Mouse (Mus musculus): Measurements from ENCODE around the gene Ccdc141. TPM values are rescaled to one million over a fixed set of nuclear protein-coding genes. Genes with fewer than 3 reads are reported as not detected.

The Ccdc141 gene
- 8.4 and 15.0 TPM in 2 replicates for polyA plus RNA-seq (2014; fragmentation: Nextera tagmentation; extraction: Ambion mirVana)

GRCm38 (mm10) chr2:77170633-77171105 lies at the start of gene Ccdc141:
TSS of gene Ccdc141 (minus strand) at chr2:77170636.
- H3K4me1 ChIP-seq (ENCODE audit: insufficient read depth), result peaks cover 11% of the 10 kb centered on the region; the same call in 1 of the 2 replicates
- peak within 1 kb of the TSS; percentile 63 for H3K9ac ChIP-seq
- no peak for DNase-seq
- TF ChIP-seq CTCF (IDR thresholded peaks at IDR 0.05; ENCODE audit: low read depth), result no peak
- no peaks in the 10 kb centered on the region for H3K9me3 ChIP-seq (ENCODE audit: low read depth, low read length)
- 8% methylated on average over 5 of the region's 6 CpGs for WGBS
- H3K27me3 ChIP-seq (ENCODE audit: insufficient read depth, low read length), result no peaks in the 10 kb centered on the region
- peak within 1 kb of the TSS; percentile 85 for H3K27ac ChIP-seq (ENCODE audit: low read depth)
- H3K36me3 ChIP-seq (ENCODE audit: insufficient read depth), result no peaks in the 10 kb centered on the region
- no peak for ATAC-seq (ENCODE audit: insufficient read depth)
- H3K4me3 ChIP-seq (ENCODE audit: low read depth, low read length), result peak within 1 kb of the TSS; percentile 47
- H3K4me2 ChIP-seq, result peak within 1 kb of the TSS; percentile 88

- Histone ChIP-seq H3K36me3 (ENCODE audit: insufficient read depth) (peaks cover 31% of the 10 kb centered on the region), H3K9me3 (ENCODE audit: low read depth, low read length) (no peaks in the 10 kb centered on the region)
These were observed 42.4 kb upstream of the Ccdc141 start for GRCm38 (mm10) chr2:77212885-77213284.

GRCm38 (mm10) chr2:77206951-77207350 lies 36.5 kb upstream of the Ccdc141 start:
- no peak overlapping the region for H3K4me2 ChIP-seq
- TF ChIP-seq CTCF (IDR thresholded peaks at IDR 0.05; ENCODE audit: low read depth), result no peak
- peaks cover 31% of the 10 kb centered on the region for H3K36me3 ChIP-seq (ENCODE audit: insufficient read depth)
- DNase-seq, result no peak
- whole genome bisulfite sequencing, result 87% methylated on average over 3 of the region's 3 CpGs
- no peaks in the 10 kb centered on the region for H3K9me3 ChIP-seq (ENCODE audit: low read depth, low read length)
- H3K27me3 ChIP-seq (ENCODE audit: insufficient read depth, low read length), result no peaks in the 10 kb centered on the region
- H3K27ac ChIP-seq (ENCODE audit: low read depth), result no peak overlapping the region
- no peak overlapping the region for H3K9ac ChIP-seq
- no peak for ATAC-seq (ENCODE audit: insufficient read depth)
- H3K4me1 ChIP-seq (ENCODE audit: insufficient read depth), result no peaks in the 10 kb centered on the region
- no peak overlapping the region for H3K4me3 ChIP-seq (ENCODE audit: low read depth, low read length)

More at GRCm38 (mm10) chr2:77212885-77213284, 42.4 kb upstream of the Ccdc141 start:
- Histone ChIP-seq H3K27ac (ENCODE audit: low read depth) (no peak overlapping the region), H3K9ac (no peak overlapping the region), H3K4me3 (ENCODE audit: low read depth, low read length) (no peak overlapping the region), H3K4me1 (ENCODE audit: insufficient read depth) (no peaks in the 10 kb centered on the region), H3K4me2 (no peak overlapping the region), H3K27me3 (ENCODE audit: insufficient read depth, low read length) (no peaks in the 10 kb centered on the region)
- no peak for TF ChIP-seq CTCF (IDR thresholded peaks at IDR 0.05; ENCODE audit: low read depth)
- DNase-seq (no peak), ATAC-seq (ENCODE audit: insufficient read depth) (no peak)
- WGBS, result 71% methylated on average over 5 of the region's 5 CpGs

GRCm38 (mm10) chr2:77203916-77204315 lies 33.5 kb upstream of the Ccdc141 start:
- no peak overlapping the region for H3K4me2 ChIP-seq
- ATAC-seq (ENCODE audit: insufficient read depth) (no peak), DNase-seq (peak; percentile 80)
- H3K36me3 ChIP-seq (ENCODE audit: insufficient read depth), result peaks cover 21% of the 10 kb centered on the region
- peak; percentile 57 for TF ChIP-seq CTCF (IDR thresholded peaks at IDR 0.05; ENCODE audit: low read depth)
- 43% methylated on average over 2 of the region's 2 CpGs for WGBS
- no peaks in the 10 kb centered on the region for H3K27me3 ChIP-seq (ENCODE audit: insufficient read depth, low read length)
- no peaks in the 10 kb centered on the region for H3K9me3 ChIP-seq (ENCODE audit: low read depth, low read length)
- no peaks in the 10 kb centered on the region for H3K4me1 ChIP-seq (ENCODE audit: insufficient read depth)
- no peak overlapping the region for H3K9ac ChIP-seq
- no peak overlapping the region for H3K27ac ChIP-seq (ENCODE audit: low read depth)
- no peak overlapping the region for H3K4me3 ChIP-seq (ENCODE audit: low read depth, low read length)

- Histone ChIP-seq H3K27me3 (ENCODE audit: insufficient read depth, low read length) (no peaks in the 10 kb centered on the region), H3K27ac (ENCODE audit: low read depth) (no peak overlapping the region), H3K4me2 (no peak overlapping the region), H3K36me3 (ENCODE audit: insufficient read depth) (peaks cover 22% of the 10 kb centered on the region), H3K9me3 (ENCODE audit: low read depth, low read length) (no peaks in the 10 kb centered on the region), H3K9ac (no peak overlapping the region), H3K4me3 (ENCODE audit: low read depth, low read length) (no peak overlapping the region), H3K4me1 (ENCODE audit: insufficient read depth) (no peaks in the 10 kb centered on the region)
- no peak for TF ChIP-seq CTCF (IDR thresholded peaks at IDR 0.05; ENCODE audit: low read depth)
- ATAC-seq (ENCODE audit: insufficient read depth) (no peak), DNase-seq (no peak)
- 93% methylated on average over 1 of the region's 1 CpGs for WGBS
These were observed 31.5 kb upstream of the Ccdc141 start for GRCm38 (mm10) chr2:77201900-77202299.

GRCm38 (mm10) chr2:77200958-77201614 lies 30.6 kb upstream of the Ccdc141 start:
- ATAC-seq (ENCODE audit: insufficient read depth), result no peak
- no peak overlapping the region for H3K27ac ChIP-seq (ENCODE audit: low read depth)
- H3K27me3 ChIP-seq (ENCODE audit: insufficient read depth, low read length), result no peaks in the 10 kb centered on the region
- 67% methylated on average over 5 of the region's 5 CpGs for WGBS
- no peaks in the 10 kb centered on the region for H3K4me1 ChIP-seq (ENCODE audit: insufficient read depth)
- H3K4me3 ChIP-seq (ENCODE audit: low read depth, low read length), result no peak overlapping the region
- TF ChIP-seq CTCF (IDR thresholded peaks at IDR 0.05; ENCODE audit: low read depth), result no peak
- no peak for DNase-seq
- H3K9ac ChIP-seq, result no peak overlapping the region
- H3K4me2 ChIP-seq, result no peak overlapping the region
- peaks cover 20% of the 10 kb centered on the region for H3K36me3 ChIP-seq (ENCODE audit: insufficient read depth)
- no peaks in the 10 kb centered on the region for H3K9me3 ChIP-seq (ENCODE audit: low read depth, low read length)

GRCm38 (mm10) chr2:77200379-77200778 lies 29.9 kb upstream of the Ccdc141 start:
- ATAC-seq (ENCODE audit: insufficient read depth) (no peak), DNase-seq (no peak)
- H3K4me3 ChIP-seq (ENCODE audit: low read depth, low read length), result no peak overlapping the region
- no peaks in the 10 kb centered on the region for H3K27me3 ChIP-seq (ENCODE audit: insufficient read depth, low read length)
- no peak overlapping the region for H3K9ac ChIP-seq
- 82% methylated on average over 4 of the region's 4 CpGs for WGBS
- H3K4me1 ChIP-seq (ENCODE audit: insufficient read depth), result no peaks in the 10 kb centered on the region
- no peak overlapping the region for H3K4me2 ChIP-seq
- H3K36me3 ChIP-seq (ENCODE audit: insufficient read depth), result peaks cover 15% of the 10 kb centered on the region
- no peak overlapping the region for H3K27ac ChIP-seq (ENCODE audit: low read depth)
- no peaks in the 10 kb centered on the region for H3K9me3 ChIP-seq (ENCODE audit: low read depth, low read length)
- no peak for TF ChIP-seq CTCF (IDR thresholded peaks at IDR 0.05; ENCODE audit: low read depth)
